Mouse (Mus musculus): ENCODE measurements at regions not wholly inside any gene's neighbourhood (a gene's known extent, or its start where the extent isn't known, plus 50 kb on each side); places are given as distances from the start of the nearest gene placed in this dataset.
A peak's percentile ranks its signal among the peaks of the same experiment; 100 is the strongest.

DNA sequence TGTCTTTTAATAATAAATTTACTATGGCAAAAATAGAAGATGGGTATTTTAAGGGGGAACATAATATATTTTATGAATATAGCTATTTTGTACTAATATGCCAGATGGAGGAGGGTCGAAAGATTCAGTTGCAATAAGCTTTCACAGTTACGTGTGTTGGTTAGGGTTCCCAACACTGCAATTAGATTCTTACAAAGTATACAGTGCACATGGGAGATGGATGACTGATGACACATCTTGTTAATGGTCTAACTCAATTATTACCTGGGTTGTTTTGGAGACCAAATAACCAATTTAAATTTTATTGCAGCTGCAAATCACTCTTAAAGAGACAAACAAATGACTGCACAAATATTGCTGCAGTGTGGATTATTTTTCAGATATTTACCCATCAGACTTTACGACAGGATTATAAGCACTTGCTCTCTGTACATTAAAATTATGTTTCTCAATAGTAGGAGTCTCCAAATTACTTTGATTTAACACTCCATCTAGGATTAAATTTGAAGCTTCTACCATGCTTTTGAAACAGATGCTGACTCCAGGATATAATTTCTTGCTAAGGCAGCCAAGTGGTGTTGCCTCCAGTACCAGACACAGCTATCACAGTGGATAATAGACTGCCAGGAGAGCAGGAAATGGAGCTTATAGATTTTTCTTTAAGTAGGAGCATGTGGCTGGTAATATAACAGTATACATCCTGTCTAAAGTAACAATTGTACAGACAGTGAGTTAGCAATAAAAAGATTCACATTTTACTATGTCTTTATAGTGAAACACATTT, 5596.4 kb downstream of the 9330182O14Rik start:
- Histone ChIP-seq H3K27me3 (ENCODE audit: control insufficient read depth, insufficient read depth, low read length) (no peaks in the 10 kb centered on the region), H3K4me1 (ENCODE audit: control insufficient read depth, insufficient read depth, low read length) (no peaks in the 10 kb centered on the region), H3K4me2 (replicated peaks; ENCODE audit: low read depth, low read length, severe bottlenecking) (no peak overlapping the region), H3K4me3 (replicated peaks; ENCODE audit: low read length) (no peak overlapping the region), H3K9ac (ENCODE audit: low read depth, low read length, severe bottlenecking) (no peak overlapping the region), H3K27ac (replicated peaks; ENCODE audit: low read depth, low read length) (no peak overlapping the region), H3K9me3 (ENCODE audit: control insufficient read depth, low read length) (no peaks in the 10 kb centered on the region), H3K36me3 (ENCODE audit: control insufficient read depth, insufficient read depth, low read length) (no peaks in the 10 kb centered on the region)
- DNase-seq (ENCODE audit: low spot score) = no peak
- no peak for ATAC-seq (ENCODE audit: low FRiP score, low read depth)
- WGBS = 47% methylated on average over 3 of the region's 3 CpGs
- TF ChIP-seq POLR2A (IDR thresholded peaks at IDR 0.05; ENCODE audit: borderline replicate concordance, extremely low read depth, insufficient read depth, insufficient read length) = no peak

DNA sequence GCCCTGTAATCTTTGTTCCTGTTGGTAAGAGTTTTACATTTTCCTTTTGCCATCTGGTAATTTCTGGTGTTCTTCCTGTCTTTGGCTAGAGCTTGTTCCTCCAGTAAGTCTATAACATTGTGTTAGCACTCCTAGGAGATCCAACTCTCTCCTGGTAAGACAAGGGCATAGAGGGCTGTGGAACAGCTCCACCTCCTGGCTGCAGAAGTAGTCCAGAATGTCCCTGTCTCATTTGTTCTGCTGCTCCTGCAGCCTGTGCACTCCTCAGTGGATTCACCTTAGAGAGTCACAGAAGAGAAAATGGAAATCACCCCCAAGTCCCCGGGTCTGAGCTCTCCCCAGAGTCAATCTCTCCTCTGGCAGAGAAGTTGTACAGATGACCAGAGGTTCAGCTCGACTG, 5629.1 kb downstream of the 9330182O14Rik start:
- Histone ChIP-seq H3K4me1 (ENCODE audit: control insufficient read depth, insufficient read depth, low read length) (no peaks in the 10 kb centered on the region), H3K9ac (ENCODE audit: low read depth, low read length, severe bottlenecking) (no peak overlapping the region), H3K4me2 (replicated peaks; ENCODE audit: low read depth, low read length, severe bottlenecking) (no peak overlapping the region), H3K9me3 (ENCODE audit: control insufficient read depth, low read length) (no peaks in the 10 kb centered on the region), H3K27ac (replicated peaks; ENCODE audit: low read depth, low read length) (no peak overlapping the region), H3K27me3 (ENCODE audit: control insufficient read depth, insufficient read depth, low read length) (no peaks in the 10 kb centered on the region), H3K36me3 (ENCODE audit: control insufficient read depth, insufficient read depth, low read length) (no peaks in the 10 kb centered on the region), H3K4me3 (replicated peaks; ENCODE audit: low read length) (no peak overlapping the region)
- ATAC-seq (ENCODE audit: low FRiP score, low read depth) (no peak), DNase-seq (ENCODE audit: low spot score) (peak; percentile 4)
- TF ChIP-seq POLR2A (IDR thresholded peaks at IDR 0.05; ENCODE audit: borderline replicate concordance, extremely low read depth, insufficient read depth, insufficient read length) = no peak
- WGBS = 58% methylated on average over 2 of the region's 2 CpGs

All from limb, embryonic 14.5 days (tissue).